Mouse (Mus musculus): ENCODE data around the gene AC109138.7. TPM values are rescaled to one million over a fixed set of nuclear protein-coding genes. Genes with fewer than 3 reads are reported as not detected.

AC109138.7 gene
- polyA plus RNA-seq, 1 experiment from 2014 or later = not detected

- 28% methylated on average over 4 of the region's 4 CpGs for WGBS (ENCODE audit: insufficient replicate concordance)
- ATAC-seq (ENCODE audit: low read depth) = no peak
- DNase-seq = no peak
- H3K9ac ChIP-seq = no peak overlapping the region
- H3K27me3 ChIP-seq = peaks cover 95% of the 10 kb centered on the region
- no peak overlapping the region for H3K4me3 ChIP-seq (replicated peaks)
- H3K27ac ChIP-seq = no peak overlapping the region
- no peak overlapping the region for H3K4me2 ChIP-seq
- H3K9me3 ChIP-seq (replicated peaks) = no peaks in the 10 kb centered on the region
- H3K36me3 ChIP-seq = no peaks in the 10 kb centered on the region
- peaks cover 42% of the 10 kb centered on the region for H3K4me1 ChIP-seq (replicated peaks)
Observed at GRCm38 (mm10) chr19:4211891-4212588, 2.1 kb upstream of the AC109138.7 start.

- DNase-seq (no peak), ATAC-seq (ENCODE audit: low read depth) (no peak)
- H3K9me3 ChIP-seq (replicated peaks) = no peaks in the 10 kb centered on the region
- H3K9ac ChIP-seq = 0 out of 2 replicates have a peak overlapping the region, but pooled peaks have one; percentile 67
- WGBS (ENCODE audit: insufficient replicate concordance) = 4% methylated on average over 9 of the region's 9 CpGs
- H3K4me3 ChIP-seq (replicated peaks) = peak overlapping the region; percentile 61
- no peaks in the 10 kb centered on the region for H3K36me3 ChIP-seq
- no peak overlapping the region for H3K27ac ChIP-seq
- H3K4me2 ChIP-seq = peak overlapping the region; percentile 74
- peaks cover 99% of the 10 kb centered on the region for H3K27me3 ChIP-seq
- H3K4me1 ChIP-seq (replicated peaks) = peaks cover 48% of the 10 kb centered on the region
Observed at GRCm38 (mm10) chr19:4213524-4213974, 608 bp upstream of the AC109138.7 start.

GRCm38 (mm10) chr19:4214771-4215450, 754 bp downstream of the AC109138.7 start:
- Histone ChIP-seq H3K4me1 (replicated peaks) (peaks cover 54% of the 10 kb centered on the region), H3K27ac (peak overlapping the region; percentile 43), H3K9ac (peak overlapping the region; percentile 67)

GRCm38 (mm10) chr19:4215451-4215840, 1.3 kb downstream of the AC109138.7 start:
- Histone ChIP-seq H3K27ac (no peak overlapping the region), H3K4me2 (peak overlapping the region; percentile 74), H3K9ac (peak overlapping the region; percentile 67), H3K36me3 (no peaks in the 10 kb centered on the region), H3K27me3 (peaks cover 100% of the 10 kb centered on the region), H3K4me3 (replicated peaks) (peak overlapping the region; percentile 61), H3K4me1 (replicated peaks) (peaks cover 60% of the 10 kb centered on the region), H3K9me3 (replicated peaks) (no peaks in the 10 kb centered on the region)
- no peak for DNase-seq
- WGBS (ENCODE audit: insufficient replicate concordance) = 3% methylated on average over 20 of the region's 21 CpGs
- no peak for ATAC-seq (ENCODE audit: low read depth)

More at GRCm38 (mm10) chr19:4214771-4215450, 754 bp downstream of the AC109138.7 start:
- ATAC-seq (ENCODE audit: low read depth) (0 out of 2 replicates have a peak, but pooled peaks have one; percentile 6), DNase-seq (no peak)
- Histone ChIP-seq H3K4me3 (replicated peaks) (peak overlapping the region; percentile 61), H3K27me3 (peaks cover 100% of the 10 kb centered on the region), H3K9me3 (replicated peaks) (no peaks in the 10 kb centered on the region), H3K4me2 (peak overlapping the region; percentile 74), H3K36me3 (no peaks in the 10 kb centered on the region)
- under 1% methylated on average over 48 of the region's 81 CpGs for WGBS (ENCODE audit: insufficient replicate concordance)

GRCm38 (mm10) chr19:4216041-4216685, 2.0 kb downstream of the AC109138.7 start:
- H3K27me3 ChIP-seq = peaks cover 99% of the 10 kb centered on the region
- no peak overlapping the region for H3K9ac ChIP-seq
- DNase-seq (no peak), ATAC-seq (ENCODE audit: low read depth) (no peak)
- no peak overlapping the region for H3K27ac ChIP-seq
- peaks cover 67% of the 10 kb centered on the region for H3K4me1 ChIP-seq (replicated peaks)
- peak overlapping the region; percentile 1; the same call in 1 of the 2 replicates for H3K4me2 ChIP-seq
- 11% methylated on average over 14 of the region's 14 CpGs for whole genome bisulfite sequencing (ENCODE audit: insufficient replicate concordance)
- H3K36me3 ChIP-seq = no peaks in the 10 kb centered on the region
- no peaks in the 10 kb centered on the region for H3K9me3 ChIP-seq (replicated peaks)
- H3K4me3 ChIP-seq (replicated peaks) = no peak overlapping the region

- DNase-seq = no peak
- H3K9me3 ChIP-seq (replicated peaks) = no peaks in the 10 kb centered on the region
- H3K27me3 ChIP-seq = peaks cover 97% of the 10 kb centered on the region
- no peaks in the 10 kb centered on the region for H3K36me3 ChIP-seq
- ATAC-seq (ENCODE audit: low read depth) = no peak
- no peak overlapping the region for H3K4me3 ChIP-seq (replicated peaks)
- no peak overlapping the region for H3K9ac ChIP-seq
- H3K4me2 ChIP-seq = no peak overlapping the region
- WGBS (ENCODE audit: insufficient replicate concordance) = 29% methylated on average over 5 of the region's 5 CpGs
- H3K27ac ChIP-seq = no peak overlapping the region
- H3K4me1 ChIP-seq (replicated peaks) = peaks cover 76% of the 10 kb centered on the region
Observed at GRCm38 (mm10) chr19:4217140-4217539, 3.0 kb downstream of the AC109138.7 start.

- no peak overlapping the region for H3K9ac ChIP-seq
- no peak overlapping the region for H3K4me2 ChIP-seq
- 61% methylated on average over 3 of the region's 3 CpGs for WGBS (ENCODE audit: insufficient replicate concordance)
- peaks cover 97% of the 10 kb centered on the region for H3K27me3 ChIP-seq
- no peaks in the 10 kb centered on the region for H3K36me3 ChIP-seq
- no peak for DNase-seq
- no peak overlapping the region for H3K4me3 ChIP-seq (replicated peaks)
- peaks cover 83% of the 10 kb centered on the region for H3K4me1 ChIP-seq (replicated peaks)
- no peak overlapping the region for H3K27ac ChIP-seq
- H3K9me3 ChIP-seq (replicated peaks) = no peaks in the 10 kb centered on the region
- no peak for ATAC-seq (ENCODE audit: low read depth)
Observed at GRCm38 (mm10) chr19:4217855-4218254, 3.7 kb downstream of the AC109138.7 start.

GRCm38 (mm10) chr19:4218293-4218692, 4.1 kb downstream of the AC109138.7 start:
- DNase-seq = no peak
- Histone ChIP-seq H3K4me2 (no peak overlapping the region), H3K9ac (no peak overlapping the region), H3K9me3 (replicated peaks) (no peaks in the 10 kb centered on the region), H3K36me3 (no peaks in the 10 kb centered on the region), H3K27me3 (peaks cover 95% of the 10 kb centered on the region), H3K4me3 (replicated peaks) (no peak overlapping the region), H3K27ac (no peak overlapping the region), H3K4me1 (replicated peaks) (peaks cover 79% of the 10 kb centered on the region)
- ATAC-seq (ENCODE audit: low read depth) = no peak
- 83% methylated on average over 11 of the region's 11 CpGs for WGBS (ENCODE audit: insufficient replicate concordance)

GRCm38 (mm10) chr19:4218784-4219183, 4.6 kb downstream of the AC109138.7 start:
- ATAC-seq (ENCODE audit: low read depth) = no peak
- no peak overlapping the region for H3K4me3 ChIP-seq (replicated peaks)
- H3K4me2 ChIP-seq = no peak overlapping the region
- peaks cover 78% of the 10 kb centered on the region for H3K4me1 ChIP-seq (replicated peaks)
- no peaks in the 10 kb centered on the region for H3K9me3 ChIP-seq (replicated peaks)
- DNase-seq = no peak
- H3K9ac ChIP-seq = no peak overlapping the region
- peaks cover 90% of the 10 kb centered on the region for H3K27me3 ChIP-seq
- H3K27ac ChIP-seq = no peak overlapping the region
- WGBS (ENCODE audit: insufficient replicate concordance) = 19% methylated on average over 1 of the region's 1 CpGs
- no peaks in the 10 kb centered on the region for H3K36me3 ChIP-seq

GRCm38 (mm10) chr19:4219943-4220342, 5.8 kb downstream of the AC109138.7 start:
- Histone ChIP-seq H3K36me3 (no peaks in the 10 kb centered on the region), H3K27ac (no peak overlapping the region), H3K27me3 (peaks cover 84% of the 10 kb centered on the region), H3K4me2 (no peak overlapping the region), H3K9me3 (replicated peaks) (no peaks in the 10 kb centered on the region), H3K4me3 (replicated peaks) (no peak overlapping the region), H3K9ac (no peak overlapping the region), H3K4me1 (replicated peaks) (peaks cover 66% of the 10 kb centered on the region)
- DNase-seq (no peak), ATAC-seq (ENCODE audit: low read depth) (no peak)
- WGBS (ENCODE audit: insufficient replicate concordance) = 77% methylated on average over 6 of the region's 6 CpGs

- Histone ChIP-seq H3K4me3 (replicated peaks) (no peak overlapping the region), H3K36me3 (no peaks in the 10 kb centered on the region), H3K4me2 (no peak overlapping the region), H3K9me3 (replicated peaks) (no peaks in the 10 kb centered on the region), H3K4me1 (replicated peaks) (peaks cover 61% of the 10 kb centered on the region), H3K27me3 (peaks cover 81% of the 10 kb centered on the region), H3K27ac (peak overlapping the region; percentile 45), H3K9ac (no peak overlapping the region)
- WGBS (ENCODE audit: insufficient replicate concordance) = 37% methylated on average over 4 of the region's 4 CpGs
- ATAC-seq (ENCODE audit: low read depth) (0 out of 2 replicates have a peak, but pooled peaks have one; percentile 14), DNase-seq (no peak)
Observed at GRCm38 (mm10) chr19:4220416-4220815, 6.3 kb downstream of the AC109138.7 start.

Measured in liver, embryonic 13.5 days (tissue).